Mouse (Mus musculus): ENCODE data around the gene Gcfc2.

- TF ChIP-seq CTCF (IDR thresholded peaks at IDR 0.05; ENCODE audit: control insufficient read depth, insufficient read depth, insufficient replicate concordance, low read depth, low read length) (no peak), POLR2A (IDR thresholded peaks at IDR 0.05; ENCODE audit: control insufficient read depth, low read depth, low read length) (no peak)
Observed at GRCm38 (mm10) chr6:81911244-81911643, 12.2 kb upstream of the Gcfc2 start.

Data from testis, adult 2 months (tissue).